Mouse (Mus musculus): ENCODE results near the gene Cdx2. TPM values are rescaled to one million over a fixed set of nuclear protein-coding genes. Genes with fewer than 3 reads are reported as not detected.

Cdx2 gene
- polyA plus RNA-seq, 1 experiment from 2014 or later: not detected

DNA sequence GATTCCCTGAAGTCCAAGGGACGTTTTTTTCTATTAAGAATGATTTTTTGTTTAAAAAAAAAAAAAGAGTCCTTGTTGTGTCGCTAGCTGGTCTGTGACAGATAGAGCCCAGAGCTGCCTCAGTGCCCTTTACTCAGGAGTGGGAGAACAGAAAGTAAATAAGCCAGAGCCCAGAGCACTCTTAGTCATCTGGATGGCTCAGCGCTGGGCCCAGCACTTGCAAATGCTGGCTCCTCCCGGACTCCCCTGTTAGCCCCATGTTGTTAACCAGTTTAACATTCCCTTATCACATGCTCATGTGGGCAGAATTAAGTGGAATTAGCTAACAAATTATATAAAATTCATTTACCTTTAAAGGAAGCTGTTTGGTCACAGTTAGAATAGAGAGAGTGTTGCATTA lies 43.1 kb downstream of the Cdx2 start:
- no peaks in the 10 kb centered on the region for H3K9me3 ChIP-seq
- peaks cover 60% of the 10 kb centered on the region for H3K27me3 ChIP-seq
- no peak for ATAC-seq (ENCODE audit: insufficient number of reproducible peaks, insufficient read depth, low FRiP score, low TSS enrichment)
- H3K4me1 ChIP-seq: no peaks in the 10 kb centered on the region
- H3K36me3 ChIP-seq: no peaks in the 10 kb centered on the region
- no peak overlapping the region for H3K9ac ChIP-seq
- H3K4me3 ChIP-seq: no peak overlapping the region
- no peak overlapping the region for H3K4me2 ChIP-seq (replicated peaks)
- H3K27ac ChIP-seq: no peak overlapping the region
- WGBS: 38% methylated on average over 4 of the region's 4 CpGs

DNA sequence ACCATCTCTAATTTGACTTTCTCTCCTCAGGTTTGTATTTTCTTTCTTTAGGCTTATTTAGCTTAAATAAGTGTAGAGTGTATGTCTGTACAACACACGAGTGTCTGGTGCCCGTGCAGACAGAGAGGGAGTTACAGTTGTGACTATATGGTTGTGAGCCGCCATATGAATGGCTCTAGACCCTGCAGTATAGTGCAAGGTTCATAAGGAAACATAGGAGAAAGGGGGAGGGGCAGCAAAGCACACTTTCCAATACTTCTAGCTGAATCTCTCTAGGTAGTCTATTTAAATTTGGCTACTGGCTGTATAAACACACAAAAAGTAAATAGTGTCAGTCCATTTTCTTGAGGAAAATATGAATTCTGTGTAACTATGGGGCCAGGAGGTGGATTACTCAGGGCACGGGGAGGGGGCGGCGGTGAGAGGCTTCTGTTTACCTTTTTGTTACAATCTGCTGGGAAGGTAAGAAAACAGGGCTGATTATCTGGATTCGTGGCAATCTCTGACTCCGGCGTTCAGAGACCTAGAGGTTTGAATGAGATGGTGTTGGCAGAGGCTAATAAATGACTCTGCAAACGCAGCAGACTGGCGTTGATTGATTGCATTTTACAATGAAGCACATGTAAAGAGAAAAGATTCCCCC lies 45.0 kb downstream of the Cdx2 start:
- Histone ChIP-seq H3K27me3 (peaks cover 41% of the 10 kb centered on the region), H3K4me1 (no peaks in the 10 kb centered on the region), H3K4me3 (no peak overlapping the region), H3K36me3 (no peaks in the 10 kb centered on the region), H3K9ac (no peak overlapping the region), H3K27ac (no peak overlapping the region), H3K9me3 (no peaks in the 10 kb centered on the region), H3K4me2 (replicated peaks) (no peak overlapping the region)
- no peak for ATAC-seq (ENCODE audit: insufficient number of reproducible peaks, insufficient read depth, low FRiP score, low TSS enrichment)
- 61% methylated on average over 11 of the region's 11 CpGs for WGBS

DNA sequence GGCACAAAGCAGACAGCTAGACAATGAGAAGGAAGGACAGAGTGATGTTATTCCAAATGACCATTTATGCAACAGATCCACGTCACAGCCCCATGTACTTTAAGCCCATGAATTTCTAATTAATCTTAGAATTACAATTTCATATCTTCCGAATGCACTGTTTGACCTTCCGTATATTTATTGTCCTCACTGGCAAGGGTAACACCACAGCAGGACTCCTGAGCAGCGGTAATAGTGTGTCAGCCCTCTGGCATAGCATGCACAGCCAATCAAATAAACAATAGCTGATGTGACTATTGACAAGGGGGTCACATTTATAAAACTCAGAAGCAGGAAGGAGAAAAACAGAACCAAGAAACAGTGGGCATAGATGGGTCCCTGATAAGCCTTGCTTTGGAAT lies 46.3 kb downstream of the Cdx2 start:
- WGBS: 76% methylated on average over 4 of the region's 4 CpGs
- no peaks in the 10 kb centered on the region for H3K4me1 ChIP-seq
- ATAC-seq (ENCODE audit: insufficient number of reproducible peaks, insufficient read depth, low FRiP score, low TSS enrichment): no peak

DNA sequence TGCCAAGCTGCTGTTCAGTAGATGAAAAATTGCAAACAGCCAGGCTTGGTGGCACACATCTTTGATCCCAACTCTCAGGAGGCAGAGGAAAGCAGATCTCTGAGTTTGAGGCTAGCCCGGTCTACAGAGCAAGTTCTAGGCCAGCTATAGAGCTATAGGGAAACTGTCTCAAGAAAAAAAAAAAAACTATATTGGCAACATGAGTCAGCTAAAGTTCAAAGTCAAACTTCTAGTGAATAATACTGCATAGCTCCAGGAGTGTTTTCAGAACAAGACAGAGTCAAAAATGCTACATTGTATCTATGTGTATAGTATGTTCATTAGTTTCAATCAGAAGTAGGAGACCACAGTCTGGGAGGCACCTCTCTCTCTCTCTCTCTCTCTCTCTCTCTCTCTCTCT lies 46.9 kb downstream of the Cdx2 start:
- Histone ChIP-seq H3K4me3 (no peak overlapping the region), H3K9ac (no peak overlapping the region), H3K4me1 (no peaks in the 10 kb centered on the region), H3K36me3 (no peaks in the 10 kb centered on the region), H3K27ac (no peak overlapping the region), H3K27me3 (peaks cover 22% of the 10 kb centered on the region), H3K9me3 (no peaks in the 10 kb centered on the region), H3K4me2 (replicated peaks) (no peak overlapping the region)
- no peak for ATAC-seq (ENCODE audit: insufficient number of reproducible peaks, insufficient read depth, low FRiP score, low TSS enrichment)
- WGBS: 85% methylated on average over 1 of the region's 1 CpGs

More for the DNA sequence above, 46.3 kb downstream of the Cdx2 start:
- Histone ChIP-seq H3K9me3 (no peaks in the 10 kb centered on the region), H3K27ac (no peak overlapping the region), H3K36me3 (no peaks in the 10 kb centered on the region), H3K4me2 (replicated peaks) (no peak overlapping the region), H3K27me3 (peaks cover 28% of the 10 kb centered on the region), H3K9ac (no peak overlapping the region), H3K4me3 (no peak overlapping the region)

Small RNAs within 50 kb of the gene (microRNA-seq; reads per million reads assigned to microRNA genes)
- not detected for gene Mir7k

Other genes with a start within 250 kb of the Cdx2 start
- 11.6 and 12.0 TPM in 2 replicates for gene Lnx2, start 230.7 kb downstream of the Cdx2 start, polyA plus RNA-seq (2016; fragmentation: Nextera tagmentation; extraction: Ambion mirVana)
- 111 and 117 TPM in 2 replicates for gene Polr1d, start 230.2 kb downstream of the Cdx2 start, polyA plus RNA-seq (2016; fragmentation: Nextera tagmentation; extraction: Ambion mirVana)
- gene Gsx1, start 118.6 kb downstream of the Cdx2 start, polyA plus RNA-seq (2016; fragmentation: Nextera tagmentation; extraction: Ambion mirVana): 0.62 and 1.00 TPM in 2 replicates
- not detected in 2 replicates for gene Pdx1, start 37.3 kb downstream of the Cdx2 start, polyA plus RNA-seq (2016; fragmentation: Nextera tagmentation; extraction: Ambion mirVana)
- gene Urad, start 15.2 kb upstream of the Cdx2 start, polyA plus RNA-seq (2016; fragmentation: Nextera tagmentation; extraction: Ambion mirVana): not detected in 2 replicates
- 0.37 TPM in 2 replicates for gene Flt3, start 93.2 kb upstream of the Cdx2 start, polyA plus RNA-seq (2016; fragmentation: Nextera tagmentation; extraction: Ambion mirVana)
- gene Pan3, start 122.9 kb upstream of the Cdx2 start, polyA plus RNA-seq (2016; fragmentation: Nextera tagmentation; extraction: Ambion mirVana): 62.4 and 67.4 TPM in 2 replicates